Mouse (Mus musculus) limb, embryonic 14.5 days (tissue): ENCODE measurements around the gene Ltbr. TPM values are rescaled to one million over a fixed set of nuclear protein-coding genes. Genes with fewer than 3 reads are reported as not detected.

Source experiments
- ATAC-seq: fragments of 200-750 bp; cut with Nextera tagmentation; 2 replicates; pipeline ENCODE4 v1.8.0; 2017; ENCODE audit warnings: low read depth, moderate number of reproducible peaks, moderate TSS enrichment; ENCODE audit not compliant: low FRiP score
- DNase-seq: peaks from one replicate; pipeline ENCODE4 v3.0.0-alpha.2; 2015; ENCODE audit warnings: low spot score
- H3K27ac ChIP-seq: fragments of 300-500 bp; sonication (generic); replicated peaks from 2 replicates; pipeline ENCODE4 v1.5.1; 2014; ENCODE audit warnings: low read depth, mild to moderate bottlenecking, low read length, moderate library complexity, mixed read lengths
- H3K27me3 ChIP-seq: fragments of 300-500 bp; sonication (generic); 2 replicates; pipeline ENCODE4 v1.6.1; 2014; ENCODE audit warnings: low read length, mixed read lengths; ENCODE audit not compliant: control insufficient read depth, insufficient read depth
- H3K36me3 ChIP-seq: fragments of 300-500 bp; sonication (generic); 2 replicates; pipeline ENCODE4 v1.6.1; 2014; ENCODE audit warnings: mild to moderate bottlenecking, low read length, moderate library complexity, mixed read lengths; ENCODE audit not compliant: control insufficient read depth, insufficient read depth
- H3K4me1 ChIP-seq: fragments of 300-500 bp; sonication (generic); 2 replicates; pipeline ENCODE4 v1.6.1; 2014; ENCODE audit warnings: antibody characterized with exemption, low read length, mixed read lengths; ENCODE audit not compliant: control insufficient read depth, insufficient read depth
- H3K4me2 ChIP-seq: fragments of 300-500 bp; sonication (generic); replicated peaks from 2 replicates; pipeline ENCODE4 v1.6.1; 2014; ENCODE audit warnings: low read depth, mild to moderate bottlenecking, low read length, moderate library complexity; ENCODE audit not compliant: severe bottlenecking
- H3K4me3 ChIP-seq: fragments of 300-500 bp; sonication (generic); replicated peaks from 2 replicates; pipeline ENCODE4 v1.5.1; 2014; ENCODE audit warnings: low read length
- H3K9ac ChIP-seq: fragments of 300-500 bp; sonication (generic); 2 replicates; pipeline ENCODE4 v1.6.1; 2014; ENCODE audit warnings: mild to moderate bottlenecking, low read depth, low read length, moderate library complexity; ENCODE audit not compliant: severe bottlenecking
- H3K9me3 ChIP-seq: fragments of 300-500 bp; sonication (generic); 2 replicates; pipeline ENCODE4 v1.6.1; 2016; ENCODE audit warnings: low read length; ENCODE audit not compliant: control insufficient read depth
- POLR2A ChIP-seq: fragments of 200-500 bp; IDR thresholded peaks from 2 replicates; pipeline ENCODE4 v1.8.0; 2012; ENCODE audit warnings: inconsistent platforms, mild to moderate bottlenecking, moderate library complexity, borderline replicate concordance; ENCODE audit not compliant: insufficient read depth, insufficient read length; ENCODE audit errors: extremely low read depth
- WGBS: fragments of 180-500 bp; shearing (Covaris S2); extraction: QIAGEN DNeasy Blood & Tissue Kit; methylation state at CpG from one replicate; pipeline ENCODE4 v1.1.7; 2014; 5-methylcytosine and 5-hydroxymethylcytosine counted together
- polyA plus RNA-seq, 2 experiments: library from polyadenylated mRNA; depleted of rRNA in 1 of 2; stranded (reverse) in 1 of 2; unstranded in 1 of 2; fragments of >200 nt; fragmentation: Nextera tagmentation in 1 of 2; extraction: Ambion mirVana in 1 of 2; gene quantifications; 2 replicates each; pipeline versions ENCODE4 v1.2.1 to v1.2.3; 2012 to 2014

The Ltbr gene
- polyA plus RNA-seq, 2 experiments = 45.8 to 52.7 TPM

- WGBS = 85% methylated on average over 15 of the region's 15 CpGs
- no peak for DNase-seq
- H3K4me1 ChIP-seq = peaks cover 34% of the 10 kb centered on the region
- no peak overlapping the region for H3K4me2 ChIP-seq
- no peaks in the 10 kb centered on the region for H3K9me3 ChIP-seq
- no peak overlapping the region for H3K9ac ChIP-seq
- no peaks in the 10 kb centered on the region; the same call in 1 of the 2 replicates for H3K27me3 ChIP-seq
- no peak overlapping the region for H3K4me3 ChIP-seq
- no peak overlapping the region for H3K27ac ChIP-seq
- no peak for TF ChIP-seq POLR2A
- peaks cover 54% of the 10 kb centered on the region for H3K36me3 ChIP-seq
- ATAC-seq = no peak
Observed at GRCm38 (mm10) chr6:125357334-125357733, 43.6 kb upstream of the Ltbr start.

DNA sequence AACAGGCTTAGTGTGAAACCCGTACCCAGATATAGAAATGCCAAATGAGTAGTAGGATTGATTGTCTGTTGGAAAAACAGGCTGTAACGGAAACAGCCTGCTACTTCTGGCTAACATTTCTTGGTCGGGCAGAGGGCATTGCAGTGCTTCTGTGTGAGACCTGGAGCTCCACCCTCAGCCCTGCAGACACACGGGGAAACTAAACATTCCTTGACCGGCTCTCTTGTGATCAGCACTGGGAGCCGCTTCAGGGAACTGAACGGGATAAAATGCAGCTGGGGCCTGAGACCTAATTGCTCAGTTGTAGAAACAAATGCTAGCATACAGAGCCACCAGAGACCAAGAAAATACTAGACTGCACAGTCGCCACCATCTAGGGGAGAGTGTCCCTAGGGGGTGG lies 42.6 kb upstream of the Ltbr start:
- Histone ChIP-seq H3K27ac (no peak overlapping the region), H3K27me3 (no peaks in the 10 kb centered on the region), H3K9me3 (no peaks in the 10 kb centered on the region), H3K36me3 (peaks cover 43% of the 10 kb centered on the region), H3K9ac (no peak overlapping the region), H3K4me1 (peaks cover 43% of the 10 kb centered on the region), H3K4me2 (no peak overlapping the region), H3K4me3 (no peak overlapping the region)
- 21% methylated on average over 8 of the region's 8 CpGs for WGBS
- ATAC-seq (no peak), DNase-seq (no peak)
- no peak for TF ChIP-seq POLR2A

DNA sequence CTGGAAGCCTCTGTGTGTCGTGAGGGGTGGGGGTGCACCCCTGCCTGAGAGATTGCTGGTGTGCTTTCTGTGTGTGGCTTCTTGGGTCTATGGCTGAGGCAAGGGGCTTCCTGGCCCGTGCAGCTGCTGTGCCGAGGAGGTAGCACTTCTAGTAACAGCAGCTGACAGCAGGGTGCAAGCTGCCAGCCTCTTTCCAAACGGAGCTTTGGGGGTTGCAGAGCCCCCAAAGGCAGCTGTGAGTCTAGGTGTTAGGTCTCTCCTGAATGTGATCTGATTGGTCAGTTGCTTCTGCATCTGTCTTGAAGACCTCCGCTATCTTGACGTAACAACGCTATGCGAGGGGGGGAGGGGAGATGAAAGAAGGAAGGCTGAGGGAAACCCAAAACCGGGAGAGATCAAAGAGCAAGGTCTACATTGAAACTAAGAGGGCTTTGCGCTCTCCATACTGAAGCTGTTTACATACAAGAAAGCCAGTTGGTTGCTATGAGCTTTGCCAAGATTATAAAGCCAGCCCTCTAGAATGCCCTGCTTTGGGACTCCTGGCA lies 41.6 kb upstream of the Ltbr start:
- Histone ChIP-seq H3K27ac (peak overlapping the region; percentile 43; the same call in 1 of the 2 replicates), H3K4me1 (peaks cover 48% of the 10 kb centered on the region), H3K27me3 (no peaks in the 10 kb centered on the region), H3K36me3 (peaks cover 33% of the 10 kb centered on the region), H3K4me2 (peak overlapping the region; percentile 37), H3K9me3 (no peaks in the 10 kb centered on the region), H3K4me3 (0 out of 2 replicates have a peak overlapping the region, but pooled peaks have one; percentile 5), H3K9ac (no peak overlapping the region)
- peak; percentile 29 for DNase-seq
- peak; percentile 51 for ATAC-seq
- WGBS = 7% methylated on average over 10 of the region's 10 CpGs
- TF ChIP-seq POLR2A = no peak

DNA sequence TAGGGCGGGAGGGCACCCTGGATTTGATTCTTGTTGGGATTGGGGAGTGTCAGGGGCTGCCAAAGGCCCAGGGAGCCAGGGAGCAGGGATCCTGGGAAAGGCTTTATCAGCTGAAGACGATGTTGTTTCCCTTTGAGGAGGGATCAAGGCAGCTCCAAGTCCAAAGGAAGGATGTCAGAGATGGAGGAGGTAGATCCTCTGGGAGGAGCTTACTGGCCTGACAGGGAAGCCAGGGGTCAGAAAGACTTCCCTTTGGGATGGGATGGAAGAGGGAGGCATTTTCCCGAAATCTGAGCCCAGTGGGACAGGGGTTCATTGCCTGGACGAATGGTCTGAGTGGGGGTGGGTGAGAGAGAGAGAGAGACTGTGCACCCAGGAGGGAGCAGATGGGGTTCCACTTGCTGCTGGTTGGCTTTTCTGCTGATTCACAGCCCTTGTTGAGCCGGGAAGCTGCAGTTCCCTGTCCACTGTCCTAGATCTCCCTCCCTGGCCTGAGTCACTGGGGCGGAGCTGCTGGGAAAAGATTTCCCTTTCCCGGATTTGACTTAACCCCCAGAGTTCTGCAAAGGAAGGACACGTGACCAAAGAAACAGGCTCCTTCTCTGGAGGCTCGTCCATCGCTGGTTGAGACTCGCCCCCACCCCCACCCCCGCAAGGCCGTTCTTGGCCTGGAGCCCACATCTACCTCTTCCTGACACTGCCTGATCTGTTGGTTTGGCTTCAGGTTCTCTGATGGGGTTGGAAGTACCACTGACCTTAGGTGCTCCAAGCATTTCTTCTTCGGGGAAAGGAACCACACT lies 40.9 kb upstream of the Ltbr start:
- H3K9me3 ChIP-seq = no peaks in the 10 kb centered on the region
- H3K27me3 ChIP-seq = no peaks in the 10 kb centered on the region
- peak overlapping the region; percentile 37 for H3K4me2 ChIP-seq
- DNase-seq (peak; percentile 40), ATAC-seq (0 out of 2 replicates have a peak, but pooled peaks have one; percentile 20)
- TF ChIP-seq POLR2A = no peak
- H3K36me3 ChIP-seq = peaks cover 27% of the 10 kb centered on the region
- peaks cover 48% of the 10 kb centered on the region for H3K4me1 ChIP-seq
- peak overlapping the region; percentile 43 for H3K27ac ChIP-seq
- 11% methylated on average over 13 of the region's 14 CpGs for WGBS
- 0 out of 2 replicates have a peak overlapping the region, but pooled peaks have one; percentile 5 for H3K4me3 ChIP-seq
- peak overlapping the region; percentile 9; the same call in 1 of the 2 replicates for H3K9ac ChIP-seq

DNA sequence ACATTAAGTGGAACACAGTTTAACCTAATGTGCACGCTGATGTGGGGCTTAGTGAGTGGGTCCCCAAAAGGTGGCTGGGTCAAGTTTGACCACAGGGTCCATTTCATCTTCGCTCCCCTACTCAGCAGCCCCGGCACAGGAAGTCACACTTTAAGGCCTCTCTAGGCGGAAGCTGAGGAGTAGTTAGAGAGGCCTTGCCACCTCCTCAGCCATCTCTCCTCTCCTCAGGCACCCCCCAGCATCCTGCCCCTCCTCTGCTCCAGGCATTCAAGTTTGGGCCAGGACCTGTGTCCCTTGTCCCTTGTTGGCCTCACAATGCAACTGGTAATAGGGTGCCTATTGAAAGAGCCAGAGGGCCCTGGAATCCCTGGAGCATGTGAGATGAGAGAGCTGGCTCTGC lies 40.0 kb upstream of the Ltbr start:
- no peak for ATAC-seq
- H3K4me1 ChIP-seq = peaks cover 52% of the 10 kb centered on the region
- no peak overlapping the region for H3K27ac ChIP-seq
- H3K36me3 ChIP-seq = peaks cover 18% of the 10 kb centered on the region
- no peak overlapping the region for H3K9ac ChIP-seq
- H3K4me2 ChIP-seq = no peak overlapping the region
- no peak for DNase-seq
- 63% methylated on average over 4 of the region's 4 CpGs for WGBS
- no peaks in the 10 kb centered on the region for H3K9me3 ChIP-seq
- H3K4me3 ChIP-seq = no peak overlapping the region
- no peaks in the 10 kb centered on the region for H3K27me3 ChIP-seq
- no peak for TF ChIP-seq POLR2A
